Mouse (Mus musculus) thymus, postnatal 0 days (tissue): ENCODE measurements around the gene Fign. TPM values are rescaled to one million over a fixed set of nuclear protein-coding genes. Genes with fewer than 3 reads are reported as not detected.

Source experiments
- DNase-seq: peaks from one replicate; pipeline ENCODE4 v3.0.0-alpha.2; 2015; ENCODE audit warnings: low spot score
- polyA plus RNA-seq: library from polyadenylated mRNA; unstranded; fragments of >200 nt; fragmentation: Nextera tagmentation; extraction: Ambion mirVana; gene quantifications from 2 replicates; pipeline ENCODE4 v1.2.1, GENCODE M21; 2015

Fign gene
- polyA plus RNA-seq = 0.14 and 0.40 TPM in 2 replicates

- DNase-seq = no peak
These were observed at the start of gene Fign for GRCm38 (mm10) chr2:64097937-64098617. TSS of gene Fign (minus strand) at chr2:64098038.

- DNase-seq = no peak
These were observed 35.8 kb upstream of the Fign start for GRCm38 (mm10) chr2:64133597-64133996.

GRCm38 (mm10) chr2:64120495-64120894, 22.7 kb upstream of the Fign start:
- DNase-seq = no peak

GRCm38 (mm10) chr2:64116613-64117012, 18.8 kb upstream of the Fign start:
- no peak for DNase-seq

GRCm38 (mm10) chr2:64111133-64111532, 13.3 kb upstream of the Fign start:
- no peak for DNase-seq

GRCm38 (mm10) chr2:64109860-64110259, 12.0 kb upstream of the Fign start:
- no peak for DNase-seq

- DNase-seq = no peak
These were observed 10.2 kb upstream of the Fign start for GRCm38 (mm10) chr2:64108040-64108439.

GRCm38 (mm10) chr2:64098618-64099320, 931 bp upstream of the Fign start:
- no peak for DNase-seq

- DNase-seq = no peak
These were observed 972 bp downstream of the Fign start for GRCm38 (mm10) chr2:64096721-64097411.

- DNase-seq = no peak
These were observed 1.7 kb downstream of the Fign start for GRCm38 (mm10) chr2:64096176-64096575.

GRCm38 (mm10) chr2:64095561-64095960, 2.3 kb downstream of the Fign start:
- DNase-seq = no peak

- DNase-seq = no peak
These were observed 4.8 kb downstream of the Fign start for GRCm38 (mm10) chr2:64093087-64093486.

GRCm38 (mm10) chr2:64083853-64084427, 13.9 kb downstream of the Fign start:
- no peak for DNase-seq

- DNase-seq = no peak
These were observed 18.1 kb downstream of the Fign start for GRCm38 (mm10) chr2:64079765-64080164.

GRCm38 (mm10) chr2:64078551-64078950, 19.3 kb downstream of the Fign start:
- no peak for DNase-seq

GRCm38 (mm10) chr2:64077846-64078245, 20.0 kb downstream of the Fign start:
- no peak for DNase-seq

GRCm38 (mm10) chr2:64075873-64076272, 22.0 kb downstream of the Fign start:
- no peak for DNase-seq

- no peak for DNase-seq
These were observed 23.0 kb downstream of the Fign start for GRCm38 (mm10) chr2:64074602-64075389.

GRCm38 (mm10) chr2:64072158-64072557, 25.7 kb downstream of the Fign start:
- DNase-seq = no peak

GRCm38 (mm10) chr2:64069950-64070695, 27.7 kb downstream of the Fign start:
- DNase-seq = no peak
